In the genomic region with DNA sequence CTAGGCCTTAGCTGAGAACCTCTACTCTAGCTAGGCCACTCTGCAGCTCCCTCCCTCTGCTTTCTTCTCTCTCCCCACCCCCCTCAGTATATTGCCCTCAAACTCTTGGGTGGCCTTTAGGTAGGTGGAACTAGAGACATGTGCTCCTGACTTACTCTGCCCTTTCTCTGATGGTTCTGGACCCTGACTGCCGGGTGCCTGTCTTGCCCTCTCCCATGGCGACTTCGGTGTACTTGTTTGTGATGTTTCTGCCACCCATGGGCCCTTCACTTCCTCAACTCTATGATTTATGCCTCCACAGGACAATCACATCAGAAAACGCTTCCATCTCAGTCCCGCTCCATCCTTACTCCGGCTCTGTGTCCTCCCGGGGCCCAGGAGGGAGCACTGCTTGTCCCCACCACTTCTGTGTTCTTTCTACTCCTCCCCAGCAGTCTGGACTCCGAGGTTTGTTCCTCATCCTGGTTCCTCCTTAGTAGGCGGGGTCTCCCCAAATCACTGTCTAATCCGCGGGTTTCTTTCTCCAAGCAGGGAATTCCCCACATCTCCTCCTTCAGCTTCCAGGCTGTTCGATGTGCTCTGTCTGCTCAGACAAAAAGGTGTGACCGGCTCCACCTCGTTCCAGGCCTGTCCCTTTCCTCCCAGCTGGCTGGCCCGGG, we compare ENCODE assay signal across 16 mouse cellular contexts. TPM values are rescaled to one million over a fixed set of nuclear protein-coding genes. Genes with fewer than 3 reads are reported as not detected.
A peak's percentile ranks its signal among the peaks of the same experiment; 100 is the strongest.
DNase-seq lines count a peak whose midpoint lies in the region; ATAC-seq and TF ChIP-seq lines count a peak whose summit lies in the region.
"Had no signal": no experiment of that assay in that cellular context is flagged by ENCODE, and none has a peak within 500 bp of the region (broad histone marks: within the 10 kb centered on the region; RNA-seq: fewer than 3 reads in every experiment).

No protein-coding gene starts in this region.

- H3K9me3 ChIP-seq in kidney, postnatal 0 days (replicated peaks; ENCODE audit: low read length) = no peaks in the 10 kb centered on the region
- no peaks in the 10 kb centered on the region for H3K9me3 ChIP-seq in embryonic facial prominence, embryonic 14.5 days (ENCODE audit: control insufficient read depth, low read length)
- H3K9me3 ChIP-seq in liver, embryonic 11.5 days (ENCODE audit: control insufficient read depth, low read length) = no peaks in the 10 kb centered on the region
- H3K9me3 ChIP-seq: forebrain, embryonic 12.5 days; heart, embryonic 13.5 days; hindbrain, embryonic 15.5 days had no signal

- peak; percentile 32 for DNase-seq in gastrocnemius, adult 18-20 months (ENCODE audit: low spot score)
- DNase-seq in gastrocnemius, adult 8-10 months (ENCODE audit: low spot score in 2 of 2) = no peak
- DNase-seq in kidney, postnatal 0 days (ENCODE audit: low spot score) = peak; percentile 51
- DNase-seq in kidney, postnatal 36 days = no peak
- no peak for DNase-seq in embryonic facial prominence, embryonic 14.5 days (ENCODE audit: low spot score)
- no peak for DNase-seq in liver, embryonic 11.5 days (ENCODE audit: low spot score)
- no peak for DNase-seq in adrenal gland, postnatal 14 days
- DNase-seq: adrenal gland, adult 8-10 months; kidney, postnatal 4 days; liver; thymus, postnatal 25 days had no signal

- no peak overlapping the region for H3K4me2 ChIP-seq in kidney, postnatal 0 days (ENCODE audit: low read length)
- no peak overlapping the region for H3K4me2 ChIP-seq in embryonic facial prominence, embryonic 14.5 days (ENCODE audit: low read depth, low read length)
- H3K4me2 ChIP-seq in liver, embryonic 11.5 days = no peak overlapping the region
- H3K4me2 ChIP-seq: forebrain, embryonic 12.5 days; heart, embryonic 13.5 days; hindbrain, embryonic 15.5 days had no signal

- H3K27me3 ChIP-seq in kidney, postnatal 0 days (ENCODE audit: insufficient read depth, low read length) = no peaks in the 10 kb centered on the region
- no peaks in the 10 kb centered on the region for H3K27me3 ChIP-seq in embryonic facial prominence, embryonic 14.5 days (replicated peaks; ENCODE audit: control insufficient read depth, insufficient read depth, low read length)
- H3K27me3 ChIP-seq in liver, embryonic 11.5 days (replicated peaks; ENCODE audit: control insufficient read depth, insufficient read depth, low read length) = no peaks in the 10 kb centered on the region
- H3K27me3 ChIP-seq: forebrain, embryonic 12.5 days; heart, embryonic 13.5 days; hindbrain, embryonic 15.5 days had no signal

- 58% methylated on average over 15 of the region's 15 CpGs for WGBS in kidney, postnatal 0 days
- WGBS in embryonic facial prominence, embryonic 14.5 days = 68% methylated on average over 15 of the region's 15 CpGs
- WGBS in liver, embryonic 11.5 days = 68% methylated on average over 15 of the region's 15 CpGs

- ATAC-seq in kidney, postnatal 0 days (replicated peaks; ENCODE audit: low FRiP score, low read depth) = no peak
- ATAC-seq in embryonic facial prominence, embryonic 14.5 days (ENCODE audit: low read depth) = no peak
- ATAC-seq in monocyte, adult 5-6 weeks (replicated peaks; ENCODE audit: insufficient number of reproducible peaks, low FRiP score, low TSS enrichment, poor library complexity, severe bottlenecking) = peak; percentile 83
- no peak for ATAC-seq in liver, embryonic 11.5 days (replicated peaks; ENCODE audit: low FRiP score)

- H3K36me3 ChIP-seq in kidney, postnatal 0 days (ENCODE audit: insufficient read depth, low read length) = no peaks in the 10 kb centered on the region
- H3K36me3 ChIP-seq in embryonic facial prominence, embryonic 14.5 days (ENCODE audit: control insufficient read depth, insufficient read depth, low read length) = no peaks in the 10 kb centered on the region
- no peaks in the 10 kb centered on the region for H3K36me3 ChIP-seq in liver, embryonic 11.5 days (ENCODE audit: control insufficient read depth, insufficient read depth, low read length)
- H3K36me3 ChIP-seq: forebrain, embryonic 12.5 days; heart, embryonic 13.5 days; hindbrain, embryonic 15.5 days had no signal

- H3K4me1 ChIP-seq in kidney, postnatal 0 days (replicated peaks; ENCODE audit: insufficient read depth, low read length) = no peaks in the 10 kb centered on the region
- H3K4me1 ChIP-seq in embryonic facial prominence, embryonic 14.5 days (ENCODE audit: control insufficient read depth, insufficient read depth, low read length) = no peaks in the 10 kb centered on the region
- no peaks in the 10 kb centered on the region for H3K4me1 ChIP-seq in liver, embryonic 11.5 days (replicated peaks; ENCODE audit: control insufficient read depth, insufficient read depth, low read length)
- H3K4me1 ChIP-seq: forebrain, embryonic 12.5 days; hindbrain, embryonic 15.5 days had no signal

- no peak for TF ChIP-seq CTCF in kidney, postnatal 0 days (IDR thresholded peaks at IDR 0.05; ENCODE audit: low read depth)

- H3K27ac ChIP-seq in kidney, postnatal 0 days = no peak overlapping the region
- H3K27ac ChIP-seq in embryonic facial prominence, embryonic 14.5 days (replicated peaks; ENCODE audit: low read depth, low read length) = no peak overlapping the region
- no peak overlapping the region for H3K27ac ChIP-seq in liver, embryonic 11.5 days (ENCODE audit: low read depth, low read length)
- H3K27ac ChIP-seq: forebrain, embryonic 12.5 days; heart, embryonic 13.5 days; hindbrain, embryonic 15.5 days had no signal

- no peak overlapping the region for H3K4me3 ChIP-seq in kidney, postnatal 0 days (replicated peaks; ENCODE audit: low read depth, low read length)
- no peak overlapping the region for H3K4me3 ChIP-seq in embryonic facial prominence, embryonic 14.5 days (ENCODE audit: low read depth, low read length)
- no peak overlapping the region for H3K4me3 ChIP-seq in liver, embryonic 11.5 days (ENCODE audit: low read depth, low read length)
- H3K4me3 ChIP-seq: forebrain, embryonic 12.5 days; heart, embryonic 13.5 days; hindbrain, embryonic 15.5 days had no signal

- no peak overlapping the region for H3K9ac ChIP-seq in kidney, postnatal 0 days (ENCODE audit: low read depth, low read length)
- H3K9ac ChIP-seq in embryonic facial prominence, embryonic 14.5 days (ENCODE audit: low read depth, low read length) = 0 out of 2 replicates have a peak overlapping the region, but pooled peaks have one; percentile 14
- no peak overlapping the region for H3K9ac ChIP-seq in liver, embryonic 11.5 days (ENCODE audit: low read depth, low read length)
- H3K9ac ChIP-seq: forebrain, embryonic 12.5 days; heart, embryonic 13.5 days; hindbrain, embryonic 15.5 days had no signal

RNA-seq across cellular contexts. Expression of gene Zscan2, which starts 15.0 kb away (rescaled TPM):
- total RNA-seq in gastrocnemius, adult 18-20 months (2021) = 1 to 10 TPM; 1.5 to 2.1 TPM
- 1 to 10 TPM; 1.8 to 2.4 (median 2.0) TPM for total RNA-seq in gastrocnemius, adult 8-10 months (2022)
- polyA plus RNA-seq in kidney, postnatal 0 days (2015; fragmentation: Nextera tagmentation; extraction: Ambion mirVana) = 2.7 TPM in 2 replicates
- 1.8 and 2.1 TPM in 2 replicates for polyA plus RNA-seq in embryonic facial prominence, embryonic 14.5 days (2014; fragmentation: Nextera tagmentation; extraction: Ambion mirVana)
- total RNA-seq in monocyte, adult 5-6 weeks (2017) = 6.9 to 12.1 TPM (median 9.2 TPM) in 3 replicates
- polyA plus RNA-seq in liver, embryonic 11.5 days (2014; fragmentation: Nextera tagmentation; extraction: Ambion mirVana) = 1.0 and 1.4 TPM in 2 replicates
- 4.9 and 8.3 TPM in 2 replicates for total RNA-seq in adrenal gland, postnatal 14 days (2021)

RNA-seq across cellular contexts. Expression of gene Iqgap1, which starts 20.0 kb away (rescaled TPM):
- 10 to 100 TPM; 12.1 to 16.8 TPM for total RNA-seq in gastrocnemius, adult 18-20 months (2021)
- 10 to 100 TPM in 2 of 4 experiments, 1 to 10 TPM in 2; 6.3 to 12.7 (median 10.6) TPM for total RNA-seq in gastrocnemius, adult 8-10 months (2022)
- polyA plus RNA-seq in kidney, postnatal 0 days (2015; fragmentation: Nextera tagmentation; extraction: Ambion mirVana) = 77.0 and 83.7 TPM in 2 replicates
- polyA plus RNA-seq in embryonic facial prominence, embryonic 14.5 days (2014; fragmentation: Nextera tagmentation; extraction: Ambion mirVana) = 68.6 and 73.7 TPM in 2 replicates
- 598 to 656 TPM (median 610 TPM) in 3 replicates for total RNA-seq in monocyte, adult 5-6 weeks (2017)
- 28.2 and 30.6 TPM in 2 replicates for polyA plus RNA-seq in liver, embryonic 11.5 days (2014; fragmentation: Nextera tagmentation; extraction: Ambion mirVana)
- 70.0 and 95.3 TPM in 2 replicates for total RNA-seq in adrenal gland, postnatal 14 days (2021)

RNA-seq across cellular contexts. Expression of gene Wdr73, which starts 55.3 kb away (rescaled TPM):
- 1 to 10 TPM; 3.1 to 3.3 TPM for total RNA-seq in gastrocnemius, adult 18-20 months (2021)
- total RNA-seq in gastrocnemius, adult 8-10 months (2022) = 1 to 10 TPM; 2.4 to 6.0 (median 3.8) TPM
- 29.8 and 32.9 TPM in 2 replicates for polyA plus RNA-seq in kidney, postnatal 0 days (2015; fragmentation: Nextera tagmentation; extraction: Ambion mirVana)
- 20.9 and 25.8 TPM in 2 replicates for polyA plus RNA-seq in embryonic facial prominence, embryonic 14.5 days (2014; fragmentation: Nextera tagmentation; extraction: Ambion mirVana)
- total RNA-seq in monocyte, adult 5-6 weeks (2017) = 6.9 to 25.2 TPM (median 10.8 TPM) in 3 replicates
- 42.8 and 44.0 TPM in 2 replicates for polyA plus RNA-seq in liver, embryonic 11.5 days (2014; fragmentation: Nextera tagmentation; extraction: Ambion mirVana)
- 21.0 and 24.9 TPM in 2 replicates for total RNA-seq in adrenal gland, postnatal 14 days (2021)

RNA-seq across cellular contexts. Expression of gene Nmb, which starts 59.1 kb away (rescaled TPM):
- total RNA-seq in gastrocnemius, adult 18-20 months (2021) = 10 to 100 TPM in 1 of 2 experiments, 1 to 10 TPM in 1; 3.8 to 10.7 TPM
- total RNA-seq in gastrocnemius, adult 8-10 months (2022) = 1 to 10 TPM; 2.4 to 5.0 (median 4.0) TPM
- polyA plus RNA-seq in kidney, postnatal 0 days (2015; fragmentation: Nextera tagmentation; extraction: Ambion mirVana) = 9.3 and 10.5 TPM in 2 replicates
- polyA plus RNA-seq in embryonic facial prominence, embryonic 14.5 days (2014; fragmentation: Nextera tagmentation; extraction: Ambion mirVana) = 7.7 and 9.0 TPM in 2 replicates
- total RNA-seq in monocyte, adult 5-6 weeks (2017) = 1.6 to 7.3 TPM (median 3.1 TPM) in 3 replicates
- polyA plus RNA-seq in liver, embryonic 11.5 days (2014; fragmentation: Nextera tagmentation; extraction: Ambion mirVana) = 2.4 and 3.4 TPM in 2 replicates
- total RNA-seq in adrenal gland, postnatal 14 days (2021) = 3.6 and 5.9 TPM in 2 replicates
- total RNA-seq: megakaryocyte-erythroid progenitor cell, adult 5-6 weeks had no signal

Comparison
In these comparisons a context has a peak if more than half of its experiments do, and no peak if none do; other contexts are left out.
1. DNase-seq: peak in gastrocnemius, adult 18-20 months (single experiment) and kidney, postnatal 0 days (single experiment); none in gastrocnemius, adult 8-10 months (0 of 2), kidney, postnatal 36 days (0 of 2), embryonic facial prominence, embryonic 14.5 days (single experiment), liver, embryonic 11.5 days (single experiment) and adrenal gland, postnatal 14 days (single experiment).